Mouse (Mus musculus) heart, embryonic 13.5 days (tissue): ENCODE results near the gene Acvr1b. TPM values are rescaled to one million over a fixed set of nuclear protein-coding genes. Genes with fewer than 3 reads are reported as not detected.
A peak's percentile ranks its signal among the peaks of the same experiment; 100 is the strongest.

Experiments used
- ATAC-seq: fragments of 200-750 bp; cut with Nextera tagmentation; 2 replicates; pipeline ENCODE4 v1.8.0; 2017; ENCODE audit warnings: moderate TSS enrichment; ENCODE audit not compliant: insufficient number of reproducible peaks, low FRiP score, low TSS enrichment; ENCODE audit errors: extremely low read depth
- H3K27ac ChIP-seq: fragments of 300-500 bp; sonication (generic); replicated peaks from 2 replicates; pipeline ENCODE4 v1.5.1; 2015; ENCODE audit warnings: moderate library complexity, mild to moderate bottlenecking, inconsistent platforms
- H3K27me3 ChIP-seq: fragments of 300-500 bp; sonication (generic); replicated peaks from 2 replicates; pipeline ENCODE4 v1.6.1; 2015; ENCODE audit warnings: mild to moderate bottlenecking, inconsistent platforms
- H3K36me3 ChIP-seq: fragments of 300-500 bp; sonication (generic); 2 replicates; pipeline ENCODE4 v1.6.1; 2015; ENCODE audit warnings: mild to moderate bottlenecking, inconsistent platforms
- H3K4me1 ChIP-seq: fragments of 300-500 bp; sonication (generic); 2 replicates; pipeline ENCODE4 v1.6.1; 2015; ENCODE audit warnings: inconsistent platforms
- H3K4me2 ChIP-seq: fragments of 300-500 bp; sonication (generic); 2 replicates; pipeline ENCODE4 v1.6.1; 2015; ENCODE audit warnings: inconsistent platforms, mild to moderate bottlenecking, moderate library complexity
- H3K4me3 ChIP-seq: fragments of 300-500 bp; sonication (generic); 2 replicates; pipeline ENCODE4 v1.5.1; 2015; ENCODE audit warnings: moderate library complexity, mild to moderate bottlenecking, inconsistent platforms
- H3K9ac ChIP-seq: fragments of 300-500 bp; sonication (generic); 2 replicates; pipeline ENCODE4 v1.6.1; 2015; ENCODE audit warnings: inconsistent platforms, mild to moderate bottlenecking, moderate library complexity
- H3K9me3 ChIP-seq: fragments of 300-500 bp; sonication (generic); 2 replicates; pipeline ENCODE4 v1.6.1; 2016; ENCODE audit warnings: inconsistent platforms
- WGBS: fragments of 180-500 bp; shearing (Covaris S2); methylation state at CpG from one replicate; pipeline ENCODE4 v1.1.7; 2015; ENCODE audit warnings: mixed read lengths; 5-methylcytosine and 5-hydroxymethylcytosine counted together
- polyA plus RNA-seq: library from polyadenylated mRNA; unstranded; fragments of >200 nt; fragmentation: Nextera tagmentation; extraction: Ambion mirVana; gene quantifications from 2 replicates; pipeline ENCODE4 v1.2.1, GENCODE M21; 2015

Gene Acvr1b
- polyA plus RNA-seq, 1 experiment from 2014 or later: 5.4 TPM

DNA sequence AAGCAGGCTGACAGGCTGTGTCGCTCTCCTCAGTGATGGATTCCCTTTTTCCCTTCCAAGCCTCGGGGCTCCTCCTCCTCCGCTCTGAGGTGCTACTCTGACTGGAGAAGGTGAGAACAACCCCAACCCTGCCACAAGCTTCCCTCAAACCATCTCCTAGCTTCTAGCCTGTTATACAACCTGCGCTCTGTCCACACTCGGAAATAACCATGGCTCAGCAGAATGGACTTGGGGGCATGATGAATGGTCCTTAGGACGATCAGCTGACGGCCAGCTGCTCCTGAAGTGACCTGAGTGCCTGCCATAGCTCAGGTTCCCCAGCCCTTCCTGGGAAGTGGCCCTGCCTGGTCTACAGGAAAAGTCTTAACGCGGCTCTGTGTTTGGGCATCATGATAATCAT lies 68.0 kb downstream of the Acvr1b start:
- H3K4me2 ChIP-seq: peak overlapping the region; percentile 66
- peak overlapping the region; percentile 82 for H3K9ac ChIP-seq
- no peak for ATAC-seq
- 0 out of 2 replicates have a peak overlapping the region, but pooled peaks have one; percentile 37 for H3K4me3 ChIP-seq
- peaks cover 4% of the 10 kb centered on the region; the same call in 1 of the 2 replicates for H3K27me3 ChIP-seq
- peaks cover 48% of the 10 kb centered on the region for H3K4me1 ChIP-seq
- H3K27ac ChIP-seq: peak overlapping the region; percentile 99
- 37% methylated on average over 9 of the region's 9 CpGs for WGBS
- H3K9me3 ChIP-seq: no peaks in the 10 kb centered on the region
- no peaks in the 10 kb centered on the region for H3K36me3 ChIP-seq

GRCm38 (mm10) chr15:101242645-101243044 lies 68.8 kb downstream of the Acvr1b start:
- H3K27ac ChIP-seq: peak overlapping the region; percentile 99
- peaks cover 56% of the 10 kb centered on the region for H3K4me1 ChIP-seq
- no peak overlapping the region for H3K4me3 ChIP-seq
- H3K27me3 ChIP-seq: peaks cover 4% of the 10 kb centered on the region; the same call in 1 of the 2 replicates
- peak overlapping the region; percentile 82 for H3K9ac ChIP-seq
- H3K9me3 ChIP-seq: no peaks in the 10 kb centered on the region
- no peaks in the 10 kb centered on the region for H3K36me3 ChIP-seq
- ATAC-seq: no peak
- 22% methylated on average over 8 of the region's 8 CpGs for WGBS
- no peak overlapping the region; the same call in 1 of the 2 replicates for H3K4me2 ChIP-seq

- Histone ChIP-seq H3K4me1 (peaks cover 63% of the 10 kb centered on the region), H3K4me2 (no peak overlapping the region), H3K9me3 (no peaks in the 10 kb centered on the region), H3K27ac (0 out of 2 replicates have a peak overlapping the region, but pooled peaks have one; percentile 15), H3K4me3 (no peak overlapping the region), H3K36me3 (no peaks in the 10 kb centered on the region), H3K27me3 (no peaks in the 10 kb centered on the region), H3K9ac (peak overlapping the region; percentile 13; the same call in 1 of the 2 replicates)
- WGBS: 52% methylated on average over 3 of the region's 3 CpGs
- ATAC-seq: no peak
Measured at GRCm38 (mm10) chr15:101244012-101244411, 70.1 kb downstream of the Acvr1b start.

- 2% methylated on average over 56 of the region's 56 CpGs for WGBS
Measured at GRCm38 (mm10) chr15:101246231-101247154, 72.6 kb downstream of the Acvr1b start.

GRCm38 (mm10) chr15:101247155-101247498 lies 73.3 kb downstream of the Acvr1b start:
- no peaks in the 10 kb centered on the region for H3K36me3 ChIP-seq
- no peak for ATAC-seq
- no peaks in the 10 kb centered on the region for H3K9me3 ChIP-seq
- peaks cover 44% of the 10 kb centered on the region for H3K4me1 ChIP-seq
- H3K27ac ChIP-seq: peak overlapping the region; percentile 94
- H3K4me3 ChIP-seq: peak overlapping the region; percentile 51
- 0 out of 2 replicates have a peak, but pooled peaks cover 2% of the 10 kb centered on the region for H3K27me3 ChIP-seq
- H3K4me2 ChIP-seq: peak overlapping the region; percentile 71
- 74% methylated on average over 1 of the region's 1 CpGs for WGBS
- peak overlapping the region; percentile 78 for H3K9ac ChIP-seq

More at GRCm38 (mm10) chr15:101246231-101247154, 72.6 kb downstream of the Acvr1b start:
- Histone ChIP-seq H3K4me1 (peaks cover 51% of the 10 kb centered on the region), H3K27ac (peak overlapping the region; percentile 94), H3K36me3 (no peaks in the 10 kb centered on the region), H3K27me3 (0 out of 2 replicates have a peak, but pooled peaks cover 2% of the 10 kb centered on the region), H3K4me3 (peak overlapping the region; percentile 51), H3K4me2 (peak overlapping the region; percentile 71), H3K9me3 (no peaks in the 10 kb centered on the region), H3K9ac (peak overlapping the region; percentile 81)
- ATAC-seq: peak; percentile 94

GRCm38 (mm10) chr15:101248029-101248710 lies 74.3 kb downstream of the Acvr1b start:
- 0 out of 2 replicates have a peak, but pooled peaks cover 2% of the 10 kb centered on the region for H3K27me3 ChIP-seq
- peak overlapping the region; percentile 41; the same call in 1 of the 2 replicates for H3K9ac ChIP-seq
- H3K4me2 ChIP-seq: peak overlapping the region; percentile 30; the same call in 1 of the 2 replicates
- no peaks in the 10 kb centered on the region for H3K9me3 ChIP-seq
- no peak for ATAC-seq
- H3K4me1 ChIP-seq: peaks cover 37% of the 10 kb centered on the region
- no peaks in the 10 kb centered on the region for H3K36me3 ChIP-seq
- H3K4me3 ChIP-seq: no peak overlapping the region
- WGBS: 21% methylated on average over 5 of the region's 5 CpGs
- peak overlapping the region; percentile 94 for H3K27ac ChIP-seq

DNA sequence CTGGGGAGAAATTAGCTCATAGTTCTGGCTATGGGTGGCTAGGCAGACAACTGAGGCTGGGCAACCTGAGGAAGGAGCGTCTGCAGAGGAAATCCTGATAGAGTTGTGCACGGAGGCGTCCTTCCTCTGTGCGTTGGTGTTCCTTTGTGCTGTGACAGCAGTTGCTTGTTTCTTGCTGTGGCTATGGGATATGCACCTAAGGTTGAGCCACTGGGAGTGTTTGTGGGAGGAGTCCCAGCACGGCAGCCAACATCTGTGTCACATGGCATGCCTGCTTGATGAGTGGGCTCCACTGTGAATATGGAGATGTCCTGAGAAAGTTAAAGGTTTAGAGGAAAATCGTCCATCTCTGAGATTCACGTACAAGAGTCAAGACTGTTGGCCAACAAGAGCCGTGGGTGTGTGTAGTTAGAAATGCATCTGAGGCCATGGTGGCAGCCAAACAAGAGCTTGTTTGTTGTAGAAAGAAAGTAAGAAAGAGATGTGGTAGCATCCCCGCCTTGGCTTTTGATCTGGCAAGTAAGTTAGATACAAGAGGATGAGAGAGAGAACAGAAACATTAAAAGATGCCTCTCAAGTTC lies 76.4 kb downstream of the Acvr1b start:
- no peak for ATAC-seq
- WGBS: 66% methylated on average over 9 of the region's 9 CpGs
- H3K27ac ChIP-seq: no peak overlapping the region
- no peak overlapping the region for H3K4me2 ChIP-seq
- H3K4me3 ChIP-seq: no peak overlapping the region
- peaks cover 52% of the 10 kb centered on the region for H3K4me1 ChIP-seq
- H3K9me3 ChIP-seq: no peaks in the 10 kb centered on the region
- H3K9ac ChIP-seq: no peak overlapping the region
- 0 out of 2 replicates have a peak, but pooled peaks cover 2% of the 10 kb centered on the region for H3K27me3 ChIP-seq
- H3K36me3 ChIP-seq: no peaks in the 10 kb centered on the region

DNA sequence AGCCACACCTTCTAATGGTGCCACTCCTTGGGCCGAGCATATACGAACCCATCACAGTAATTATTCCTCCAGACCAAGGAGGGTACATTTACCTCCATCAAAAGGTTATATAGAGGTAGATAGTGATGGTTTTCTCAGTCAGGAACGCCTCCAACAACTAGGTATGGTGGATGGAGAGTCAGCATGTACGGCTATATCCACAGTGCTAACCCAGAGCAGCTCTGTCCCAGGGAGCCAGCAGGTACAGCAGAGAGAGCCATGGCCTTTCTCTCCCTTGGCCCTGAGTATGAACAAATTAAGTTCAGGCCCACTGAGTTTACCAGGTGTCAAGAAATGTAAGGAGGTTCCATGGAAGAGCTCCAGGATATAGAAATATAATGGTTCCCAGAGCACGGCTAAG lies 78.1 kb downstream of the Acvr1b start:
- Histone ChIP-seq H3K9me3 (no peaks in the 10 kb centered on the region), H3K27ac (no peak overlapping the region), H3K36me3 (no peaks in the 10 kb centered on the region), H3K4me2 (no peak overlapping the region), H3K27me3 (0 out of 2 replicates have a peak, but pooled peaks cover 2% of the 10 kb centered on the region), H3K4me1 (peaks cover 58% of the 10 kb centered on the region), H3K4me3 (no peak overlapping the region), H3K9ac (no peak overlapping the region)
- no peak for ATAC-seq
- 83% methylated on average over 5 of the region's 5 CpGs for WGBS

DNA sequence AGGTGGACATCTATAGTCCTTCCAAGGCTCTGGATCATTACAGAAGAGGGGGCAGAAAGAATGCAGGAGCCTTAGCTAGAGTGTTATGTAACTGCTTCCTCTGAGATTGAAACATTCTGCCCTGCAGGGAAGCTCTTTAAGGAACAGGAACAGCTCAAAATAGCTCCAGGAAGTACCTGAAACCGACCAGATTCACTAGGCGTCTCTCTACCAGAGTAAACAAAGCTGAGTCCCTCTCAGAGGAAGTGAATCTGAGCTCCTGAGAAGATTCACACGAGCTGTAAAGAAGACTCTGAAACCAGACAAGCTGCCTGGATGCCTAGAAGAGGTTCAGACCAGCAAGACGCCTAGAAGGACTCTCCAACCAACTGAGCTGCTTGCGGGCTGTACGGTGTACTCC lies 78.7 kb downstream of the Acvr1b start:
- Histone ChIP-seq H3K4me1 (peaks cover 55% of the 10 kb centered on the region), H3K9ac (no peak overlapping the region), H3K36me3 (no peaks in the 10 kb centered on the region), H3K4me2 (no peak overlapping the region), H3K4me3 (no peak overlapping the region), H3K9me3 (no peaks in the 10 kb centered on the region), H3K27me3 (0 out of 2 replicates have a peak, but pooled peaks cover 2% of the 10 kb centered on the region), H3K27ac (no peak overlapping the region)
- WGBS: 83% methylated on average over 6 of the region's 6 CpGs
- ATAC-seq: no peak

- 34% methylated on average over 3 of the region's 3 CpGs for WGBS
- Histone ChIP-seq H3K4me2 (peak overlapping the region; percentile 90), H3K4me1 (peaks cover 50% of the 10 kb centered on the region), H3K9ac (peak overlapping the region; percentile 95), H3K4me3 (peak overlapping the region; percentile 74), H3K36me3 (no peaks in the 10 kb centered on the region), H3K27ac (peak overlapping the region; percentile 70), H3K9me3 (no peaks in the 10 kb centered on the region), H3K27me3 (0 out of 2 replicates have a peak, but pooled peaks cover 2% of the 10 kb centered on the region)
- no peak for ATAC-seq
Measured at GRCm38 (mm10) chr15:101253563-101253885, 79.7 kb downstream of the Acvr1b start.
